Mouse (Mus musculus): ENCODE data around the gene Stat3.

Gene Stat3

GRCm38 (mm10) chr11:100939512-100940151 lies at the start of gene Stat3:
Stat3 (minus strand) TSS chr11:100939540.
- Histone ChIP-seq H3K9me3 (ENCODE audit: low read length) (no peaks in the 10 kb centered on the region), H3K36me3 (ENCODE audit: insufficient read depth, low read length) (peaks cover 10% of the 10 kb centered on the region; the same call in 1 of the 2 replicates), H3K4me3 (replicated peaks; ENCODE audit: low read length) (peak within 1 kb of the TSS; percentile 99), H3K4me1 (replicated peaks; ENCODE audit: low read depth, low read length) (peaks cover 48% of the 10 kb centered on the region), H3K27me3 (ENCODE audit: insufficient read depth, low read length) (no peaks in the 10 kb centered on the region)
- TF ChIP-seq CTCF (conservative IDR thresholded peaks at IDR 0.05; ENCODE audit: low read length) = no peak
- no peak for TF ChIP-seq NANOG (IDR thresholded peaks at IDR 0.05; ENCODE audit: borderline replicate concordance, low read length)
- no peak for TF ChIP-seq POU5F1 (IDR thresholded peaks at IDR 0.05; ENCODE audit: borderline replicate concordance, low read length)

GRCm38 (mm10) chr11:100988674-100989073 lies 49.3 kb upstream of the Stat3 start:
- H3K4me1 ChIP-seq (replicated peaks; ENCODE audit: low read depth, low read length) = peaks cover 13% of the 10 kb centered on the region
- no peak for TF ChIP-seq NANOG (IDR thresholded peaks at IDR 0.05; ENCODE audit: borderline replicate concordance, low read length)
- TF ChIP-seq POU5F1 (IDR thresholded peaks at IDR 0.05; ENCODE audit: borderline replicate concordance, low read length) = no peak
- TF ChIP-seq CTCF (conservative IDR thresholded peaks at IDR 0.05; ENCODE audit: low read length) = no peak
- H3K27me3 ChIP-seq (ENCODE audit: insufficient read depth, low read length) = peaks cover 7% of the 10 kb centered on the region; the same call in 1 of the 2 replicates
- H3K4me3 ChIP-seq (replicated peaks; ENCODE audit: low read length) = no peak overlapping the region
- no peaks in the 10 kb centered on the region for H3K9me3 ChIP-seq (ENCODE audit: low read length)
- H3K36me3 ChIP-seq (ENCODE audit: insufficient read depth, low read length) = no peaks in the 10 kb centered on the region

GRCm38 (mm10) chr11:100985607-100986006 lies 46.3 kb upstream of the Stat3 start:
- Histone ChIP-seq H3K27me3 (ENCODE audit: insufficient read depth, low read length) (peaks cover 17% of the 10 kb centered on the region), H3K9me3 (ENCODE audit: low read length) (no peaks in the 10 kb centered on the region), H3K4me1 (replicated peaks; ENCODE audit: low read depth, low read length) (peaks cover 25% of the 10 kb centered on the region), H3K4me3 (replicated peaks; ENCODE audit: low read length) (no peak overlapping the region), H3K36me3 (ENCODE audit: insufficient read depth, low read length) (no peaks in the 10 kb centered on the region)
- TF ChIP-seq POU5F1 (IDR thresholded peaks at IDR 0.05; ENCODE audit: borderline replicate concordance, low read length) (no peak), CTCF (conservative IDR thresholded peaks at IDR 0.05; ENCODE audit: low read length) (peak; percentile 50)

GRCm38 (mm10) chr11:100983778-100984131 lies 44.4 kb upstream of the Stat3 start:
- no peak for TF ChIP-seq POU5F1 (IDR thresholded peaks at IDR 0.05; ENCODE audit: borderline replicate concordance, low read length)
- TF ChIP-seq CTCF (conservative IDR thresholded peaks at IDR 0.05; ENCODE audit: low read length) = no peak
- no peak for TF ChIP-seq NANOG (IDR thresholded peaks at IDR 0.05; ENCODE audit: borderline replicate concordance, low read length)
- H3K4me1 ChIP-seq (replicated peaks; ENCODE audit: low read depth, low read length) = peaks cover 17% of the 10 kb centered on the region
- H3K27me3 ChIP-seq (ENCODE audit: insufficient read depth, low read length) = peaks cover 24% of the 10 kb centered on the region
- H3K36me3 ChIP-seq (ENCODE audit: insufficient read depth, low read length) = no peaks in the 10 kb centered on the region
- no peak overlapping the region for H3K4me3 ChIP-seq (replicated peaks; ENCODE audit: low read length)
- no peaks in the 10 kb centered on the region for H3K9me3 ChIP-seq (ENCODE audit: low read length)

GRCm38 (mm10) chr11:100983125-100983777 lies 43.9 kb upstream of the Stat3 start:
- Histone ChIP-seq H3K4me1 (replicated peaks; ENCODE audit: low read depth, low read length) (peaks cover 17% of the 10 kb centered on the region), H3K4me3 (replicated peaks; ENCODE audit: low read length) (peak overlapping the region; percentile 46; the same call in 1 of the 2 replicates), H3K36me3 (ENCODE audit: insufficient read depth, low read length) (no peaks in the 10 kb centered on the region), H3K27me3 (ENCODE audit: insufficient read depth, low read length) (peaks cover 24% of the 10 kb centered on the region), H3K9me3 (ENCODE audit: low read length) (no peaks in the 10 kb centered on the region)
- TF ChIP-seq CTCF (conservative IDR thresholded peaks at IDR 0.05; ENCODE audit: low read length) = peak; percentile 81
- TF ChIP-seq POU5F1 (IDR thresholded peaks at IDR 0.05; ENCODE audit: borderline replicate concordance, low read length) = no peak

- Histone ChIP-seq H3K4me1 (replicated peaks; ENCODE audit: low read depth, low read length) (peaks cover 17% of the 10 kb centered on the region), H3K36me3 (ENCODE audit: insufficient read depth, low read length) (no peaks in the 10 kb centered on the region), H3K27me3 (ENCODE audit: insufficient read depth, low read length) (peaks cover 24% of the 10 kb centered on the region), H3K9me3 (ENCODE audit: low read length) (no peaks in the 10 kb centered on the region), H3K4me3 (replicated peaks; ENCODE audit: low read length) (no peak overlapping the region)
- TF ChIP-seq CTCF (conservative IDR thresholded peaks at IDR 0.05; ENCODE audit: low read length) (no peak), NANOG (IDR thresholded peaks at IDR 0.05; ENCODE audit: borderline replicate concordance, low read length) (no peak), POU5F1 (IDR thresholded peaks at IDR 0.05; ENCODE audit: borderline replicate concordance, low read length) (no peak)
Measured at GRCm38 (mm10) chr11:100982087-100982486, 42.7 kb upstream of the Stat3 start.

- Histone ChIP-seq H3K4me3 (replicated peaks; ENCODE audit: low read length) (no peak overlapping the region), H3K9me3 (ENCODE audit: low read length) (no peaks in the 10 kb centered on the region), H3K27me3 (ENCODE audit: insufficient read depth, low read length) (peaks cover 24% of the 10 kb centered on the region), H3K4me1 (replicated peaks; ENCODE audit: low read depth, low read length) (peaks cover 14% of the 10 kb centered on the region), H3K36me3 (ENCODE audit: insufficient read depth, low read length) (no peaks in the 10 kb centered on the region)
- TF ChIP-seq NANOG (IDR thresholded peaks at IDR 0.05; ENCODE audit: borderline replicate concordance, low read length) (no peak), CTCF (conservative IDR thresholded peaks at IDR 0.05; ENCODE audit: low read length) (no peak), POU5F1 (IDR thresholded peaks at IDR 0.05; ENCODE audit: borderline replicate concordance, low read length) (no peak)
Measured at GRCm38 (mm10) chr11:100981236-100981635, 41.9 kb upstream of the Stat3 start.

GRCm38 (mm10) chr11:100980438-100980837 lies 41.1 kb upstream of the Stat3 start:
- Histone ChIP-seq H3K4me3 (replicated peaks; ENCODE audit: low read length) (no peak overlapping the region), H3K27me3 (ENCODE audit: insufficient read depth, low read length) (peaks cover 24% of the 10 kb centered on the region), H3K9me3 (ENCODE audit: low read length) (no peaks in the 10 kb centered on the region), H3K4me1 (replicated peaks; ENCODE audit: low read depth, low read length) (peaks cover 12% of the 10 kb centered on the region), H3K36me3 (ENCODE audit: insufficient read depth, low read length) (no peaks in the 10 kb centered on the region)
- TF ChIP-seq CTCF (conservative IDR thresholded peaks at IDR 0.05; ENCODE audit: low read length) = no peak
- TF ChIP-seq NANOG (IDR thresholded peaks at IDR 0.05; ENCODE audit: borderline replicate concordance, low read length) = no peak
- TF ChIP-seq POU5F1 (IDR thresholded peaks at IDR 0.05; ENCODE audit: borderline replicate concordance, low read length) = no peak

Data from E14TG2a.4 (cell line).